Mouse (Mus musculus) intestine, embryonic 16.5 days (tissue): ENCODE results near the gene Dusp8. TPM values are rescaled to one million over a fixed set of nuclear protein-coding genes. Genes with fewer than 3 reads are reported as not detected.
A peak's percentile ranks its signal among the peaks of the same experiment; 100 is the strongest.

Experiments used
- ATAC-seq: fragments of 200-750 bp; cut with Nextera tagmentation; 2 replicates; pipeline ENCODE4 v1.8.0; 2017; ENCODE audit warnings: moderate TSS enrichment, moderate library complexity
- H3K27ac ChIP-seq: fragments of 300-500 bp; sonication (generic); 2 replicates; pipeline ENCODE4 v1.5.1; 2014; ENCODE audit warnings: mild to moderate bottlenecking, low read length
- H3K27me3 ChIP-seq: fragments of 300-500 bp; sonication (generic); replicated peaks from 2 replicates; pipeline ENCODE4 v1.6.1; 2014; ENCODE audit warnings: low read length, control low read depth, mixed read lengths; ENCODE audit not compliant: control insufficient read depth, insufficient read depth
- H3K36me3 ChIP-seq: fragments of 300-500 bp; sonication (generic); 2 replicates; pipeline ENCODE4 v1.6.1; 2014; ENCODE audit warnings: low read length, control low read depth; ENCODE audit not compliant: control insufficient read depth, insufficient read depth
- H3K4me1 ChIP-seq: fragments of 300-500 bp; sonication (generic); 2 replicates; pipeline ENCODE4 v1.6.1; 2014; ENCODE audit warnings: low read length, control low read depth, mixed read lengths; ENCODE audit not compliant: control insufficient read depth, insufficient read depth
- H3K4me2 ChIP-seq: fragments of 300-500 bp; sonication (generic); 2 replicates; pipeline ENCODE4 v1.6.1; 2014; ENCODE audit warnings: low read depth, low read length, control low read depth
- H3K4me3 ChIP-seq: fragments of 300-500 bp; sonication (generic); 2 replicates; pipeline ENCODE4 v1.5.1; 2014; ENCODE audit warnings: mild to moderate bottlenecking, low read length
- H3K9ac ChIP-seq: fragments of 300-500 bp; sonication (generic); 2 replicates; pipeline ENCODE4 v1.6.1; 2014; ENCODE audit warnings: low read depth, low read length
- H3K9me3 ChIP-seq: fragments of 300-500 bp; sonication (generic); 2 replicates; pipeline ENCODE4 v1.6.1; 2016; ENCODE audit warnings: low read length, control low read depth; ENCODE audit not compliant: control insufficient read depth
- WGBS: fragments of 180-500 bp; shearing (Covaris S2); extraction: QIAGEN DNeasy Blood & Tissue Kit; methylation state at CpG from one replicate; pipeline ENCODE4 v1.1.7; 2014; 5-methylcytosine and 5-hydroxymethylcytosine counted together
- polyA plus RNA-seq: library from polyadenylated mRNA; unstranded; fragments of >200 nt; fragmentation: Nextera tagmentation; extraction: Ambion mirVana; gene quantifications from 2 replicates; pipeline ENCODE4 v1.2.1, GENCODE M21; 2015

Dusp8 gene
- polyA plus RNA-seq, 1 experiment from 2014 or later, result 5.6 TPM

DNA sequence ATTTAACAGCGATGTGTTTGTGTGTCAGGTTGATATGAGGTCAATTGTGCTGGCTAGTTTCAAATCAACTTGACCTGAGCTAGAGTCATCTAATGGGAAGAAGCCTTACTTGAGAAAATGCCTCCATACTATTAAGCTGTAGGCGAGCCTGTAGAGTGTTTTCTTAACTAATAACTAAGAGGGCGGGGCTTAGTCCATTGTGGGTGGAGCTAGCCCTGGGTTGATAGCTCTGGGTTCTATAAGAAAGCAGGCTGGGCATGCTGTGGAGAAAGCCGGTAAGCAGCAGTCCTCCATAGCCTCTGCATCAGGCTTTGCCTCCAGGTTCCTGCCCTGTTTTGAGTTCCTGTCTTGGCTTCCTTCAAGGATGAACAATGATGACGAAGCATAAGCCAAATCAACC, 9.1 kb upstream of the Dusp8 start:
- no peak overlapping the region for H3K27ac ChIP-seq
- H3K4me1 ChIP-seq, result no peaks in the 10 kb centered on the region
- WGBS, result 46% methylated on average over 5 of the region's 5 CpGs
- H3K36me3 ChIP-seq, result no peaks in the 10 kb centered on the region
- no peaks in the 10 kb centered on the region; the same call in 1 of the 2 replicates for H3K27me3 ChIP-seq
- no peak overlapping the region for H3K4me3 ChIP-seq
- H3K4me2 ChIP-seq, result no peak overlapping the region
- H3K9me3 ChIP-seq, result no peaks in the 10 kb centered on the region
- H3K9ac ChIP-seq, result no peak overlapping the region
- no peak for ATAC-seq

DNA sequence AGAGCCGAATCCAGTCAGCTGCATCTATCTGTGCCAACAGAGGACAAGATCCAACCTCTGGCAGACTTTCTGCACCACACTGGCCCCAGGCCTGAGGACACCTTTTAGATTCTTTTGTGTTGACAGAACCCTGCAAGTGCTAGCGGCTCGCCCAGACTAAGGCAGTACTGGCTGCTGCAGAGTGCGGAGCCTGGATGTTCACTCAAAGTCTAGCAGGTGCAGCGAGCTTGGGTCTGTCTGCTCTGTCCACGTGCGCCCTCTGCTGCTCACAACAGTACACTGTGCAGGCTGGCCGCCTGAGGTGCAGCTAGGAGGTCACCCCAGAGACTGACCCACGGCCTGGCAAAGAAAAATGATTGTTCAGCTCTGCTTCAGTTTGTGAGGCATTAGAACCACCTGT, 2.1 kb upstream of the Dusp8 start:
- Histone ChIP-seq H3K27me3 (peaks cover 27% of the 10 kb centered on the region), H3K9ac (no peak overlapping the region), H3K27ac (no peak overlapping the region), H3K9me3 (no peaks in the 10 kb centered on the region), H3K4me3 (no peak overlapping the region), H3K4me1 (peaks cover 10% of the 10 kb centered on the region), H3K36me3 (no peaks in the 10 kb centered on the region), H3K4me2 (no peak overlapping the region)
- 12% methylated on average over 9 of the region's 9 CpGs for WGBS
- ATAC-seq, result peak; percentile 55

DNA sequence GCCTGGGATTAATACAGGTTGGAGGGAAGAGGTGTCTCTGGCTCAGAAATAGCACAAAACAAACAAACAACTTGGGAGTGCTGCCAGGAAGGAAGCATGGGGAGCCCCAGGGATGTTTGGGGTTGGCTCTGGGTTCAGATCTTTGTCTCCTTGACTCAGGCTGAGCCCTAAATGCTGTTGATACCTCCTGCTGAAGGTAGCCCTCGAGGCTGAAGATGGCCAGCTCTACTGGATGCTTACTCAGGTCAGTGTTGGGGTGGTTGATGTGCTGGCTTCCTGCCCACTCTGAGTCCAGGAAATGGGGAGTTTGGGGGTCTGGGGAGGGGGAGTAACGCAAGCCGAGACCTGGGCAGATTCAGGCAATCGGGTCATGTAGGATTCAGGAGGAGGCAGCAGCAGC, 1.1 kb upstream of the Dusp8 start:
- H3K27ac ChIP-seq, result no peak overlapping the region
- H3K9ac ChIP-seq, result no peak overlapping the region
- no peak overlapping the region for H3K4me3 ChIP-seq
- peaks cover 27% of the 10 kb centered on the region for H3K27me3 ChIP-seq
- ATAC-seq, result no peak
- H3K9me3 ChIP-seq, result no peaks in the 10 kb centered on the region
- no peaks in the 10 kb centered on the region for H3K36me3 ChIP-seq
- H3K4me1 ChIP-seq, result peaks cover 10% of the 10 kb centered on the region
- 72% methylated on average over 4 of the region's 4 CpGs for WGBS
- no peak overlapping the region for H3K4me2 ChIP-seq

- peak overlapping the region; percentile 83 for H3K9ac ChIP-seq
- peak overlapping the region; percentile 80 for H3K4me3 ChIP-seq
- H3K36me3 ChIP-seq, result no peaks in the 10 kb centered on the region
- peaks cover 27% of the 10 kb centered on the region for H3K27me3 ChIP-seq
- H3K4me1 ChIP-seq, result peaks cover 10% of the 10 kb centered on the region
- 0 out of 2 replicates have a peak overlapping the region, but pooled peaks have one; percentile 41 for H3K27ac ChIP-seq
- no peaks in the 10 kb centered on the region for H3K9me3 ChIP-seq
- peak overlapping the region; percentile 97 for H3K4me2 ChIP-seq
- WGBS, result under 1% methylated on average over 68 of the region's 89 CpGs
- peak; percentile 70 for ATAC-seq
Observed at GRCm38 (mm10) chr7:142094301-142095143, 1.1 kb downstream of the Dusp8 start.

DNA sequence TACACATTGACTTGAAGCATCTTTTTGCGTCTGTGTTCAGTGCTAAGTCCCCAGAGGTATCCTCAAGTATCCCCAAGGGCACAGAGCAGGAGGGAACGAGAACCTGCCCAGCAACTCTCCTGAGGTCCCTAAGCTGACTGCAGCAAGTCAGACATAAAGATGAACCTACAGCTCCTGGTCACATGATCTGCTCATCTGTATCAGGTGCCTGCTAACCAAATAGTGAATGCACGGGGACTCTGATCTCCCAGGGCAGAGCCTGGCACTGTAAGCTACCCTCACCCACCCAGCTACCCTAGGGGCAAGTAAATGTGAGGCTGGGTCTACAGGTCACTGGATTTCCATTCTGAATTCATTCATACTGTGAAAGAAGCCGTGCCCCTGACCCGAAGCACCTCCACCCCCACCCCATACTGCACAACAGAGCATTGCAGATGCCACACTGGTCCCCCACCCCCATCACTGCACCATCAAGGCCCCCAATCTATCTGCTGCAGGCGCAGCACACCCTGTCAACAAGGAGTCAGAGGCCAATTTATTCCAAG, 1.9 kb downstream of the Dusp8 start:
- no peak for ATAC-seq
- 39% methylated on average over 6 of the region's 6 CpGs for WGBS
- Histone ChIP-seq H3K4me3 (peak overlapping the region; percentile 80), H3K4me2 (peak overlapping the region; percentile 97), H3K9ac (peak overlapping the region; percentile 83), H3K27ac (no peak overlapping the region), H3K4me1 (peaks cover 15% of the 10 kb centered on the region), H3K27me3 (peaks cover 27% of the 10 kb centered on the region), H3K36me3 (no peaks in the 10 kb centered on the region), H3K9me3 (no peaks in the 10 kb centered on the region)

DNA sequence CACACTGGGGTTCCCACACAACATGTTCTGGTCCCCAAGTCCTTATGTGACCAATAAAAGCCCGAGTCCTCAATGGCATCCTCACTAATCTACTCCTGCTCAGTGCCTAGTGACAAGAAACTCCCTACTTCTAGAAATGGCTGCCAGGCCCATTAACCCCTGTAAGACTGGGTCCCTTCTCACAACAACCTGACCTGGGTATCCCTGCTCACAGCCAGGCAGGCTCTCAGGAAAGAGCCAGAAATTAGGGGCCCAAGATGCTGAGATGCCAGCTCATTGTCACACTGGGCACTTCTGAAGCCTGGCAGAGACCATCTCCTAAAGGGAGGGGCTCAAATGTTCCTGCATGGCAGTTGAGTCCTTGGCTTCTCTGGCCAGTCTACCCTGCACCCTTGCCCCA, 2.7 kb downstream of the Dusp8 start:
- Histone ChIP-seq H3K27ac (no peak overlapping the region), H3K9ac (no peak overlapping the region), H3K36me3 (no peaks in the 10 kb centered on the region), H3K9me3 (no peaks in the 10 kb centered on the region), H3K4me1 (peaks cover 18% of the 10 kb centered on the region), H3K27me3 (peaks cover 27% of the 10 kb centered on the region), H3K4me2 (peak overlapping the region; percentile 97; the same call in 1 of the 2 replicates), H3K4me3 (no peak overlapping the region)
- ATAC-seq, result no peak
- 68% methylated on average over 1 of the region's 1 CpGs for WGBS

- Histone ChIP-seq H3K9me3 (no peaks in the 10 kb centered on the region), H3K9ac (no peak overlapping the region), H3K27ac (no peak overlapping the region), H3K4me1 (peaks cover 18% of the 10 kb centered on the region), H3K4me3 (no peak overlapping the region), H3K27me3 (peaks cover 21% of the 10 kb centered on the region), H3K4me2 (no peak overlapping the region), H3K36me3 (no peaks in the 10 kb centered on the region)
- 16% methylated on average over 4 of the region's 4 CpGs for WGBS
- ATAC-seq, result no peak
Observed at GRCm38 (mm10) chr7:142091848-142092247, 3.8 kb downstream of the Dusp8 start.

GRCm38 (mm10) chr7:142089648-142090447, 5.8 kb downstream of the Dusp8 start:
- WGBS, result 64% methylated on average over 17 of the region's 17 CpGs
- no peak for ATAC-seq
- Histone ChIP-seq H3K36me3 (no peaks in the 10 kb centered on the region), H3K4me1 (peaks cover 12% of the 10 kb centered on the region; the same call in 1 of the 2 replicates), H3K9me3 (no peaks in the 10 kb centered on the region), H3K4me3 (no peak overlapping the region), H3K9ac (no peak overlapping the region; the same call in 1 of the 2 replicates), H3K27me3 (peaks cover 7% of the 10 kb centered on the region), H3K4me2 (no peak overlapping the region), H3K27ac (no peak overlapping the region)

- ATAC-seq, result peak; percentile 42; the same call in 1 of the 2 replicates
- WGBS, result 16% methylated on average over 5 of the region's 5 CpGs
- H3K4me3 ChIP-seq, result no peak overlapping the region
Observed at GRCm38 (mm10) chr7:142088886-142089285, 6.8 kb downstream of the Dusp8 start.

More at GRCm38 (mm10) chr7:142088886-142089285, 6.8 kb downstream of the Dusp8 start:
- Histone ChIP-seq H3K9ac (no peak overlapping the region), H3K4me1 (peaks cover 16% of the 10 kb centered on the region), H3K27ac (no peak overlapping the region), H3K4me2 (no peak overlapping the region), H3K36me3 (no peaks in the 10 kb centered on the region), H3K9me3 (no peaks in the 10 kb centered on the region), H3K27me3 (peaks cover 3% of the 10 kb centered on the region; the same call in 1 of the 2 replicates)
